Mouse (Mus musculus): ENCODE data around the gene Brk1.

The Brk1 gene

DNA sequence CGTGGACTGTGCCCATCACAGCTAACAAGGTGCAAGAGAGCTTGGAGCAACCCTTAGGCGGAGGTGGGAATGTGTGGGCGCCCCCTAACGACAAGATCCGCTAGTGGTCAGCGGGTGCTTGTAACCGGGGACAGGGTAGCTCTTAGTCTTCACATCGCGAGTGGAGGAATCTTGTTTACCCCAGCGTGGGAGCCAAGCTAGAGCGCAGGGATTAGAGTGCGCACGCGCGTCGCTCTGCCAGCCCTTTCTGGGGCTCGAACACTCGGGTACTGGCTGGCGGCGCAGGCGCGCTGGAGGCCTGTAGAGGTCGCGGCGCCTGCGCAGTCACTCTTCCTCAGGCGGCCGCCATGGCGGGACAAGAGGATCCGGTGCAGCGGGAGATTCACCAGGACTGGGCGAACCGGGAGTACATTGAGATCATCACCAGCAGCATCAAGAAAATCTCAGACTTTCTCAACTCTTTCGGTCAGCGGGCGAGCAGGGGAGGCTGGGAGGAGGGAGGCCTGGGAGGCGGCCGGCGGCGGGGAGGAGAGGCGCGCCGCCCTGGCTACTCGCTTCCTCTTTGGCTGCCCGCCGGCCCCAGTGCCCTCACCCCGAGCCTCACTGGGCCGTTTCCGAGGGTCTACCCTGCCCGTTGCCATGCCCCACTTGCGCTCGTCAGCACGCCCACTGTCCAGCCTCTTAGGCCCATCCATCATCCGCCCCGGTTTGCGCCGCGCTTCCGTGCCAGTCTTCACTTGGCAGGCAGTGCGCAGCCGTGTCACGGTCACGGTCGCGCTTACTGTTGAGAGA lies at the start of gene Brk1:
Gene Brk1 (plus strand): TSS at position 341 of the 792 bp plus-strand sequence.
- DNase-seq (ENCODE audit: low read depth, low spot score) = peak; percentile 89

DNA sequence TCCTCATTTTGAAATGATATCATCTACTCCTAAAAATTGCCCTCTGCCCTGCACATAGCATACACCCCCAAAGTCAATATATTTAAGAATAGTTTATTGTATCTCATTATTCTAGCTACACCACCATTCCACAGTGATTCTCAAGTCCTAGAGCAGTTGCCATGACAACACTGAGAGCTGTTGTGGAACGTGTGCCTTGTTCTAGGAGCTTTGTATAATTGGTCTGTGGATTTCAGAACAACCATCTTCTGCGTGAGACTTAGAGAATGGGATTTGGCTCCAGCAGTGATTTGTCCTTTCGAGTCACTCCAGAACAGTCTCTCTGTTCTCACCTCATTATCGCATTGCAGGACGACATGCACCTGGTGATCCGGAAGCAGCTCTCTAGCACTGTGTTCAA lies 44.8 kb upstream of the Brk1 start:
- DNase-seq (ENCODE audit: low read depth, low spot score) = no peak

DNA sequence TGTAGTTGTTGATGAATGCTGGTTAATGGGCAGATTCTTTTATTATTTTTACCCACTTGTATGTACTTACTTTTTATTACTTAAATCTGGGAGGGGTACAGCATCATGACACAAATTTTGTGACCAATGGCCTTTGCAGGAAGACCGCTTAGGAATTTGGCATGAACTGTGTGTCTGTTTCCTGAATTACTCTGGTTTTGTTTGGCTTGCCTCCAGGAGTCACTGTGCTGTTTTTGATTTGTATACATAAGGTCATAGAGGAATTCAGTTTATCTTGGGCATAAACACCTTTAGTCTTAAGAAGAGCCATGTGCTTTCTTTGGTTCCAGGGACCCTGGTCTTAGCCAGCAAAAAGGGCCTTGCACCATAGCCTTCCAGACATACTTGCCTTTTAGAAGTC lies 40.0 kb upstream of the Brk1 start:
- DNase-seq (ENCODE audit: low read depth, low spot score) = no peak

DNA sequence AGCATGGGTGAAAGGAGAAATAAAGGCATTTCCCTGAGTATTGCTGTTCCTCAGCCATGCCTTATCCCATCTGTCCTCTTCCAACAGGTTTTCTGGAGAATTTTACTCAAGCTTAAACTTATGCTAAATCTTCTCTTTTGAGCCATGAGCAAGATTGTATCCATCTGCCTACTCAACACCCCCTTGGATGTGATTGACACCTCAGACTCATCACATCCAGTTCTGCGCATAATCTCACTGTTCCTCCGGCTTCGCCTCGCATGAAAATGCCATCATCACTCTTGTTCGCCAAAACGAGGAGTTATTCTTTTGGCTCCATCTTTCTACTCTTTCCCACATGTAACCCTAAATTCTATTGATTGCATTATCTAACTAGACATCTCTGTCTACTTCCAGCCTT lies 28.5 kb upstream of the Brk1 start:
- DNase-seq (ENCODE audit: low read depth, low spot score) = no peak

DNA sequence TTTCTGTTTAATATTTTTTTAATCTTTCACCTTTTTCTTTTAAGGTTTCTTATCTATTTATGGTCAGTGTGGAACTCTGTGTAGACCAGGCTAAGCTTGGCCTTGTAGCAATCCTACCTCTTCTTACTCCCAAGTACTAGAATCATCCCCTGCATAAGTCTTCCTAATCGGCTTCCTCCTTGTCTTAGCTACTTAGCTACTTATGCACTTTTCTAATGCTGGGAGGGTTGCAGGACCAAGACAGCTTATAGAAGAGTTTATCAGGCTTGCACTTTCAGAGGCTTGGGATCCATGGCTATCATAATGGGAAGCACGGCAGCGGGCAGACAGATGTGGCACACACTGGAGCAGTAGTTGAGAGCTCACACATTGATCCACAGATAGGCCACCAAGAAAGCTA lies 25.3 kb upstream of the Brk1 start:
- DNase-seq (ENCODE audit: low read depth, low spot score) = no peak

DNA sequence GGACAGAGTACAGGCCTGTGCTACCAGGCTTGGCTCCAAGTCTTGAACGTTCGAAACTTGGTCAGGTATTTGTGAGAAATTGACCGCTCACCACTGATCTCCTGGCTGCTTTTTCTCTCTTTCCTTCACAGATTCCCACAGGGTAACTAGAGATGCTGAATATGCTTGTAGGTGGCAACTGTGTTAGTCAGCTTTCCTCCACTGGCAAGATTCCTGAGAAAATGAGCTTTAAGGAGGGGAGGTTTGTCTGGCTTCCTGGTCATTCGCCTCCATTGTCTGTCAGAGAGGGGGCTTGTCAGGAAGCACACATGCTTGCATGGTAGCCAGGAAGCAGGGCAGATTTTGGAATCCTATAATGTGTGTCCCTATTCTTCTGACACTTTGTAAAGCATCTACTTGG lies 21.5 kb upstream of the Brk1 start:
- no peak for DNase-seq (ENCODE audit: low read depth, low spot score)

DNA sequence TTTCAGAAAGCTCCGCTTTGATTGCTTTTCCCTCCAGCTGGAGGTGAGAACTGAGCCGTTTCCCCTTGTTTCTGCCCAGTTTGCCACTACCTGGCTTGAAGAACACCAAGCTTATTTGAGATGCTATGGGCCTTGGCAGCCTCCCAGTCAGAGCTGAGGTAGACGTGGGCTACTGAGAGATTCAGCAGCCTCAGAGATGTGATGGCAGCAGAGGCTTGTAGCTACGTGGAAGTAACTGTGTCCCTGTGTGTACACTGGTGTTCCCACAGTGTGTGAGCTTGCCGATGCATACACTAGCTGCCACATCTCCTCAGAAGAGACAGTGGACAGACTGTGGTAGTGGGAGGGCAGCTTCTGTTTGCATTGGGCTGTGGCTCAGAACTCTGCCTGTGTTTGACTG lies 19.5 kb upstream of the Brk1 start:
- DNase-seq (ENCODE audit: low read depth, low spot score) = no peak

DNA sequence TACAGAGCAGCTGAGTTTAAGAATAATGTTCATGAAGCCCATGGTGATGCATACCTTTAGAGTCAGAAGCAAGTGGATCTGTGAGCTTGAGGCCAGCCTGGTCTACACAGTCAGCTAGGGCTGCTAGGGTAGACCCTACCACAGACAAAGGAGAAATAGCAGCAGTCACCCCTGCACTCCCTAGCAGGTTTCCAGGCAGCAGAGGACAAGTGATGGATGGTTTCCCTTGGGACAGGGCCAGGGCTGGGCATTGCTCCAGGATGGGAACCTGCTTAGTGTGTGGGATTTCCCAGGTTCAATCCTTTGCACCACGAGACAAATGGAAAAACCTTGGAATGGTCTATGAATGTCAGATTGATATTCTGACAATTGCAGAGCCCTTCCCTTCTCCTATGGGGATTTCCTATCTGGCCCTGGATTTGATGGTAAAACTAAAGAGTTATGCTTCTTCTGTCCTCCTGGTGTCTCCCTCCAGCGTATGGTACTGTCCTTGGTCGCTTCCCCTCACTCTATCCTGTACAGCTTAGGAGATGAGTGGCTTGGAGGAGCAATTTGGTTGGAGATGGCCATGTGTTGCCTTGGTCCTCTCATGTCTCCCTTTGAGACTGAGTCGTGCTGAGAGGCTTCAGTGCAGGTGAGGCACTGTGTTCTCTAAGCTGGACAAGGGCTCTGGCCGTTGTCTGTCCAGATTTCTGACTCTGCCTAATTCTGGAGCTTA lies 17.9 kb upstream of the Brk1 start:
- DNase-seq (ENCODE audit: low read depth, low spot score) = no peak

DNA sequence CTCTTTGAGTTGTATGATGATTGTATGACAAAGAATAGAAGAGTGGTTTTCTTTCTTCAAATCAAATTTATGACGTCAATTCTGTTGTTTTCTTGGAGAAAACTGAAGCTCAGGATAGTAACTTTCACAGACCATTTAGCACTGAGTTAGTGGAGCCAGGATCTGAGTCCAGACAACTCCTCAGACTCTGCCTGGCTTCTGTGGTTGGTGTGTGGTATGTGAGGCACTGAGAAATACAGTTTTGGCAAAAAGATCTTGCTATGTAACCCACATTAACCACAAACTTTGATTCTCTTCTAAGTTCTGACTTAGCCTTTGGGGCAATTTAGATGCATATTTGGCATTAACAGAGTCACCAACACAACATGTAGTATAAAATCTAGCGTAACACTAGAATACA lies 11.9 kb upstream of the Brk1 start:
- no peak for DNase-seq (ENCODE audit: low read depth, low spot score)

DNA sequence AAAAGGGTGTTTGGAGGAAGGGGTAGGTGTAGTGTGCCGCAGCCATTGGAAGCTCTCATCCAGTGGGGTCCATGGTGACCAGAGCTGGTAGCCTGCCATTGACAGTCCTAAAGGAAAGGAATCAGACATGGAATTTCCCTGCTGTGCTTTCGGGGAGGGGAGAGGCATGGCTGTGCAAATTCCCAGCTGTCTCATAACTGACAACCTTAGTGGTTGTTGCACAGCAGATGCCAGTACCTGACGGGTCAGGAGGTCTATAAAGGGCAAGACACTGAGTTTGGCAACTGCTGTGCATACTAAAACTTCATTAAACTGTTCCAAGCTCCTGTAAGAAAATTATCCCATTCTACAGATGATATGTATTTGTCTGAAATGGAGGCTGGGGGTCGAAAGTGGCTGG lies 6.6 kb upstream of the Brk1 start:
- no peak for DNase-seq (ENCODE audit: low read depth, low spot score)

DNA sequence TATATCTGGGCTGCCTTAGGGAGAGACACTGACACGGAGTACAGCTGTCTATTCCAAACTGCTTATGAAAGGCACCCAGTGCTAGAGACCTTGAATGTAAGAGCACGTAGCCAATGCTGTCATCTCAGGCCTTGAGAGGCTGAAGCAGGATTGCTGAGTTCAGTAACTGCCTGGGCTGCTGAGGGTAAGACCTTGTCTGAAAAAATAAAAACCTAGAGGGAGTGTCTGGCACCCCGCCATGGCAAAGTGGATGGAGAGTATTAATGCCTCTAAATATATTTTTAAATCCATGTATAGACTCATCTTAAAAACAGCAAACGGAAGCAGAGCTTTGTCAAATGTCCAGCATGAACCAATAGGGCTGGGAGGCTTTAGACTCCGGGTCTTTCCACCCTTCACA lies 4.7 kb upstream of the Brk1 start:
- no peak for DNase-seq (ENCODE audit: low read depth, low spot score)

DNA sequence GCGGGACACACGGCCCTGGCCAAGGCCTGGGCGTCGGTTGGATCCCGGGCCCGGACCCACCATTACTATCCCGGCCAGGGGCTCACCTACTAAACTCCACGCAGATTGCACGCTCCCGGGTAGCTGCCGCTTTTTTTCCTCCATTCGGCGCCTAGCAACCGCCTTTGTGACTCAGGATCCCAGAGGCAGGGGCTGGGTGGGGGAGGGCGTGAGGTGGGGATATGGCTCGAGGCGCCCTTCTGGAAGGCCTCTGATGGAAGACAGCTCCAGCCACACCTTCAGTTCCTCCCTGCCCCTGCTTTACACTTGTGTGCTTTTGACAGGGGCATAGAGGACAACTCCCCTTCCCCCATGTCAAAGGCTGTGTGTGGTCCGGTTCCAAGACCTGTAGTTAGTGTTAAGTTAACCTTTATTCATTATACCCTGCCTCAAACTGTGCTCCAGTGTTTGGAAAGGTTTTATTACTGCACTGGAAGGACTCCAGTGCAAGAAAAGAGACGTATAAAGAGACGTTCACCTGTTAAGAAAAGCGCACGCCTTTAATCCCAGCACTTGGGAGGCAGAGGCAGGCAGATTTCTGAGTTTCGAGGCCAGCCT lies 3.9 kb upstream of the Brk1 start, which contains the start of gene Fancd2os:
Gene Fancd2os (minus strand): TSS at position 173 of the 597 bp plus-strand sequence.
- DNase-seq (ENCODE audit: low read depth, low spot score) = no peak

DNA sequence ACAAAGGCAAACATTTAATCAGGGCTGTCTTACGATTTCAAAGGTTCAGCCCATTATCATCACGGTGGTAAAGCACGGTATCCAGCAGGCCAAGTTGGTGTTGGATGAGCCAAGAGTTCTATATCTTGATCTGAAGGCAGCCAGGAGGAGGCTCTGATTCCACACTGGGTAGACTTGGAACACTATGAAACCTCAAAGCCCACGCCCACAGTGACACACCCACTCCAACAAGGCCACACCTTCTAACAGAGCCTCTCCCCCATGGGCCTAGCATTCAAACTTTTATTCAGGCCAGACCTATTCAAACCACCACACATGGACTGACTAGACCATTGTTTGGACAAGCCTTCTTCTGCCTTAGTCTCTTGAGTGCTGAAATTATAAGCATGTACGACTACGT lies 1.8 kb upstream of the Brk1 start:
- no peak for DNase-seq (ENCODE audit: low read depth, low spot score)

DNA sequence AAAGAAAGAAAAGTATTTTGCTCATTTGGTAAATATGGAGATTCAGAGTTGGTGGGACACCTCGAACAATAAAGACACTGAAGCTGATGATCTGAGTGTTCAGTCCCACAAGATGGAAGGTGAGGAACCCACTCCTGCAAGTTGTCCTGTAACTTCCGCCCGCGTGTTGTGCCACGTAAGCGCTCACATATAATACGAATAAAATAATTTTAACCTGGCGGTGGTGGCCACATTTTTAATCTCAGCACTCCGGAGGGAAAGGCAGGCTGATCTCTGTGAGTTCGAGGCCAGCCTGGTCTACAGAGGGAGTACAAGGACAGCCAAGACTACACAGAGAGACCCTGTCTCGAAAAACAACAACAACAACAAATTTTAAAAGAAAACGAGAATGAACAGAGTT lies 579 bp upstream of the Brk1 start:
- no peak for DNase-seq (ENCODE audit: low read depth, low spot score)

DNA sequence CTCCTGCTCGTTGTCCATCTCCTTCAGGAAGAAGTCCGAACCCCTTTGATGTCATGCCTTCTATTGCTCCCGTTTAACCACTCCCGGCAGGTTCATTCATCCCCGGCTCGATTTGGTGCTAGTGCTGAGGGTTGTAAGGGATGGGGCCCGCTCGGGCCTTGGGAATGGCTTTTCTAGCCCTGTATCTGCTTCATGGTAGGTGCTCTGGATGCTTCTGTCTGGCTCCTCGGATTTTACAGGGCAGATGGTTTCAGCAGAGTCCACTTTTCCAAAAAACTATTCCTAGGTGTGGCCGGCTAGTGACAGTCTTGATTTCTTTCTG lies 613 bp downstream of the Brk1 start:
- no peak for DNase-seq (ENCODE audit: low read depth, low spot score)

DNA sequence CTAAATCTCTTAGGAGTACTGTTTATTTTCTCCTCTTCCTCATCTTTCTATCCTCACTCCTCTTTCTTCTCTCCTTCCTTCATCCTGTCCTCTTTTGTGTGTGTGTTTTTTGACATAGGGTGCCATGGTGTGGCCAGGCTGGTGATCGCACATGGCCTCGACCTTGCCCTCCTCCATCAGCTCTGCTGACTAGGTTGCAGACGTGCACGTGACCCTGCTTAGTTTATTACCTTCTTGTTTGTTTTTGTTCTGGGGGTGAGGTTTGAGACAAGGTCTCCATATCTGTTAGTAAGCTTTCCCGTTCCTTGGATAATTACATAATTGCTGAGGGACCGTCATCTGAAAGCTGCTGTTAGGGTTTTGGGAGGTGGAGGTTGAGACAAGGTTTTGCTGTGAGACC lies 4.3 kb downstream of the Brk1 start:
- DNase-seq (ENCODE audit: low read depth, low spot score) = no peak

DNA sequence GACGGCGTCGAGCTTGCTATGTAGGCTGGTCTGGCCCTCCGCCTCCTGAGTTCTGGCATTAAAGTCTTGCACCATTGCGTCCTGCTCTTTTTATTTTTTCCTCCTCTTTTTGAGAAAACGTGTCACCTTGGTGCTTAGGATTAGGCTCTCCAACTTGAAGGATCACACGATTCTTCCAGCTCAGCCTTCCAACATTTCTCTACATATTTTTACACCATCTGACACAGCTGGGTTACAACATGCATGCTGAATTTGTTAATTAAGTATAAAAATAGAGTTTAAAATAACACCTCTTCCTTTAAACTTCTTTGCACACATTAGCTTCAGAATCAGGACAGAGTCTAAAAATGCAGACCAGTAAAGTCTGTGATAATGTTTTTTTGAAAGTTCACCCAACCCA lies 4.7 kb downstream of the Brk1 start:
- DNase-seq (ENCODE audit: low read depth, low spot score) = no peak

DNA sequence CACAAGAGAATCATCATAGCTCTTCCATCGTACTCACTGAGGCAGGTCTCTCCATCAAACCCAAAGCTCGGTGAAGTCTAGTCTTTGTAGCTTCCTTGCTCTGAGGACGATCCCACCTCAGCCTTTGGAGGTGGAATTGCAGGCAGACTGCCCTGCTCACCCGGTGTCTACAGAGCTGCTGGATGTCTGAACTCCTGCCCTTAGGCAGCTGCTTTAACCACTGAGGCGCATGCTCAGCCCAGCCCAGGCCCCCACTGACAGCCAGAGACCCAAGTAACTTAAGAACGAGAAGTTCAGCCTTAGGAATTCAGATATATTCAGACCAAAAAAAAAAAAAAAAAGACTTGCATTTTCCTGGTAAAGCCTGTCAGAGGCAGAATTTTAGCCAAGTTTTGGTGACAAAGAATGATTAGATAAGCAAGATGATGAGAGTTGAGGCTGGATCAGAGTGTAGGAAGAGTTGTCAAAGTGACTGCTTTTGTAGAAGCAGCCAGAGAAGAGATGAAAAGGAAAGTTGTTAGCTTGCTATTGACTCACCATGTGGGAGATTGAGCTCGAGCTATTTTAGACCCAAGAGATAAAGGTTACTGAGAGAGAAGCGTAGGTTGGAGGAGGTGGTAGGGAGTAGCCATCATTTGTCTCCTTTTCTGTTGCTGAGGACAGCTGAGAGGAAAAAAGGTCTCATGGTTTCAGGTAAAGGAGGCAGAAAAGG lies 7.8 kb downstream of the Brk1 start:
- DNase-seq (ENCODE audit: low read depth, low spot score) = no peak

DNA sequence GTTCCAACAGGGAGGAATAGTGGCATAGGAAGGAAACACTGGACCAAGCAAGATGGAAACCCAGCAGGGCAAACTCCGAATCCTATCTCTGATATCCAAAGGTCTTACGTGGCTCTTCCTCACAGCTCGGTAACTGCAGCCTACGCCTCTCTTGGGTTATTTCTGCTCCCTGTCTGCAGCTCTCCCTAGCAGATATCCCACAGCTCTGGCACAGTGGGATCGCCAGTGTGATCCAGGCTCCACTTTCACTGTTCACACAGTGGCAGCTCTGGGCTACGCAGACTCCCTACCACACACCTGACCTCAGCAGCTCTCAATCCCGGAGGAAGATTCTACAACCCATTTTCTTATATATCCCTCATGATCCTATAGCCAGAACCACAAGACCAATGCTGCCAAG lies 9.6 kb downstream of the Brk1 start:
- DNase-seq (ENCODE audit: low read depth, low spot score) = no peak

DNA sequence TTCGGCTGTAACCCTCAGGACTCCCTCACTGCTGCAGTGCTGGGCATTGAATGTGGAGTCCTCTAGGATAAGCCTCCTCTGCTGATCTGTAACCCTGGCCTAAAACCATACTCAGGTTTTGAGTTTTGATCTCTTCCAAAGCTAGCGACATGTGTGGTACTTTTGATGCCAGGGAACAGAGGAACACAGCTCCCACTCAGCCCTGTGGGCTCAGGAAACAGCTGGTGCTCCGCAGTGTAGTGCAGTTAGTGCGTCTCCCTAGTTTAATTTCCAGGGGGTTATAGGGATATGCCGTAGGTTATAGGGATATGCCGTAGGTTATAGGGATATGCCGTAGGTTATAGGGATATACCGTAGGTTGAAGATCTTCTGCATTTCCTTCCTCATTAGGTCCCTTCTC lies 10.4 kb downstream of the Brk1 start:
- no peak for DNase-seq (ENCODE audit: low read depth, low spot score)

DNA sequence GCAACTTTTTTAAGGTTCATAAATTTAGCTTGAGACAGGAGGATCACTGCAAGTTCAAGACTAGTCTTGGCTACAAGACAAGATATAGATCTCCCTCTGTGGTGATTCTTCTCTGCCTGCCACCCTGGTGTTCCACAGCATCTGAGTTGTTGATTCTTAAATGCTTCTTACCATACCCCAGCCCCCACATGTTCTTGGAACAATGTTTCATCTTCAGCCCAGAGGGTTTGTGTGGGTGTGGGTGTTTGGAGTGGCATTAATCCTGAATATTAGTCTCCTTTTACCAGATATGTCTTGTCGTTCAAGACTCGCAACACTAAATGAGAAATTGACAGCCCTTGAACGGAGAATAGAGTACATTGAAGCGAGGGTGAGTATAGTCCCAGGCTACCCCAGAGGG lies 10.9 kb downstream of the Brk1 start:
- DNase-seq (ENCODE audit: low read depth, low spot score) = no peak

DNA sequence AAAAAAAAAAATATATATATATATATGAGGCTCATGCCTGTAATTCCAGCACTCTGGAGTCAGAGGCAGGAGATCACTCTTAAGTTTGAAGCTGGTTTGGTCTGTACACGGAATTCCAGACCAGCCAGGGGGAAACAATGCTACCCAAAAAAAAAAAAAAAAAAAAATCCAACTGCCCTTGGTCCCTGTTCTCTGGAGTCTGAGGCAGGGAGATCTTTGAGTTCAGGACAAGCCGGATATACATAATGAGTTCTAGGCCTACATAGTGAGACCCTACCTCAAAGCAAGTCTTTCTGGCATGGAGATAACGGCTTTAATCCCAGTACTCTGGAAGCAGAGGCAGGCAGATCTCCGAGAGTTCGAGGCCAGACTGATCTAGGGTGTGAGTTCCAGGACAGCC lies 18.8 kb downstream of the Brk1 start:
- DNase-seq (ENCODE audit: low read depth, low spot score) = no peak
